Mouse (Mus musculus): ENCODE results near the gene Atp6v1g3.

Atp6v1g3 gene

GRCm38 (mm10) chr1:138288721-138289120 is 15.2 kb downstream of the Atp6v1g3 start:
- DNase-seq (ENCODE audit: low read depth, low spot score): no peak

- DNase-seq (ENCODE audit: low read depth, low spot score): no peak
These were observed 16.2 kb downstream of the Atp6v1g3 start for GRCm38 (mm10) chr1:138289455-138290425.

GRCm38 (mm10) chr1:138291463-138291862 is 17.9 kb downstream of the Atp6v1g3 start:
- no peak for DNase-seq (ENCODE audit: low read depth, low spot score)

- DNase-seq (ENCODE audit: low read depth, low spot score): no peak
These were observed 20.9 kb downstream of the Atp6v1g3 start for GRCm38 (mm10) chr1:138294487-138294886.

- DNase-seq (ENCODE audit: low read depth, low spot score): no peak
These were observed 24.6 kb downstream of the Atp6v1g3 start for GRCm38 (mm10) chr1:138298156-138298555.

DNA sequence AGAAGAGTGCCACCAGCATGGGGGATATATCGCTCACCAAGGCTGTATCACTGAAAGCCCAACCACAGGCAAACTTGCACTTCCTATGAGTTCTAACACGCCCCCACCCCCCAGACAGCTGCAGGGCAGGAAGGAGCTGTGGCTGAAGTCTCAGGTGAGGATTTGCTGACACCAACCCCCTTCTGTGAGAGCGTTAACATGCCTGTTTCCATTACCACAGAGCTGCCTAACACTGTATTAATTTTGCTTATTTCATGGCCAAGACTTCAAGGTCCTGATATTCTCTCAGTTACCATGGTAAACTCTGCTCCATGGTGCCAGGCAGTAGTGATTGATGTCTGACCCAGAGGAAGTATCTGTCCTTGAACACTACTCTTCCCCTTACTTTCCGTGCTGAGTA is 26.0 kb downstream of the Atp6v1g3 start:
- no peak for DNase-seq (ENCODE audit: low read depth, low spot score)

- no peak for DNase-seq (ENCODE audit: low read depth, low spot score)
These were observed 28.4 kb downstream of the Atp6v1g3 start for GRCm38 (mm10) chr1:138301920-138302319.

GRCm38 (mm10) chr1:138302756-138303155 is 29.2 kb downstream of the Atp6v1g3 start:
- DNase-seq (ENCODE audit: low read depth, low spot score): no peak

DNA sequence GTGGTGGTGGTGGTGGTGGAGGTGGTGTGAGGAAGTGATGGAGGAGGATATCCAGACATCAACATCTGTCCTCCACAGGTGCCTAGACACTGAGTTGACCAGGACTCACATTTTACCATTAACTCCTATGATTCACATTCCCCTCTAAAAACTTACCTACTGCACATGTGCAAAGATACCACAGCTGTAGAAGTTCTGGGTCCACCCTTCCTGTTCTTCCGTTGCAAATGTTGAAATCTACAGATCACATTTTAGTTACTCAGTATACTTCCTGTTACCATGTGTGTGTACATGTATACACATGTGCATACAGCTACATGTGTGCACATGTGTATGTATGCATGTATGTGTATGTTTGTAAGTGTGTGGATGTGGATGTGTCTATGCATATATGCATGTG is 29.8 kb downstream of the Atp6v1g3 start:
- DNase-seq (ENCODE audit: low read depth, low spot score): no peak

- no peak for DNase-seq (ENCODE audit: low read depth, low spot score)
These were observed 30.8 kb downstream of the Atp6v1g3 start for GRCm38 (mm10) chr1:138304141-138304915.

- DNase-seq (ENCODE audit: low read depth, low spot score): no peak
These were observed 49.1 kb downstream of the Atp6v1g3 start for GRCm38 (mm10) chr1:138322657-138323056.

DNA sequence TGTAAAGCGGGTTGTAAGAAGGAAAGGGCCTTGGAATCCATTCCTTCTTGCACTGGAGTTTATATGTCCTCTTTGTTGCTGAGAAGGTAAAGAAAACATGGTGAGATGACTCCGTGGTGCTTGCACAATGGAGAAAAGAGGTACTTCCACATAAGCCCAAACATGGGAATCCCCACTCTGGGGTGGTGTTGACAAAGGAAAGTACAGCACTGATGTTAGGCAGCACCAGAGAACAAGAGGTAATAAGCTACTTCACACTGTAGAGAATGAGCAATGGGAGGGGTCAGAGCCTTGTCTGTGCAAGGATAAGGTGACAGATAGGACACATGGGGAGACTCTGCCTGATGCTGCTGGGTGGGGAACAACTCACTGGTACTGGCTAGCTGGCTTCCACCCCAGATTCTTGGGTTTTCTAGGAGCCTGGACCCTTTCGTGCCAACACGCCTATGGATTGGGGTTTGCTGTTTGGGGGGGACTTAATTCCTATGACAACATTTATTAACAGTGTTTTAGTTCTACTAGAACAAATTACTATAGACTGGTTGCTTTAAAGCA is 49.6 kb downstream of the Atp6v1g3 start:
- DNase-seq (ENCODE audit: low read depth, low spot score): no peak

DNA sequence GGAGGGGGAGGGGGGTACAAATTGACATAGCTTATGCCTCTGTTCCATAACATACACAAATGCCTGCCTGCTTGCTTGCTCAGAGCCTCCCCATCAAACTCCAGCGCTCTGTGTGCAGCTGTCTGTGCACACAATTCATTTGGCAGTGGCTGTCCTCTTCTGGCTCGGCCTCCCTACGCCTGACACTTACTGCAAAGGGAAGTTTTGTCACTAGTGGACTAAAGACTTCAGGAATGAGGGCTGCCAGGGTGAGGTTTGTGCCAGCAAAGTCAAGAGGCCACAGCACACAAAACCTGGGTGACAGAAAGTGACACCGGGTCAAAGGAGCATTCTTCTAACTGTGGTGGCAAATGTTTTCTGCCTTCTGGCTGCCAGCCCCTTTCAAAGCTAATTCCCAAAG is 52.6 kb downstream of the Atp6v1g3 start:
- no peak for DNase-seq (ENCODE audit: low read depth, low spot score)

GRCm38 (mm10) chr1:138326566-138326965 is 53.0 kb downstream of the Atp6v1g3 start:
- no peak for DNase-seq (ENCODE audit: low read depth, low spot score)

- no peak for DNase-seq (ENCODE audit: low read depth, low spot score)
These were observed 54.1 kb downstream of the Atp6v1g3 start for GRCm38 (mm10) chr1:138327466-138328245.

DNA sequence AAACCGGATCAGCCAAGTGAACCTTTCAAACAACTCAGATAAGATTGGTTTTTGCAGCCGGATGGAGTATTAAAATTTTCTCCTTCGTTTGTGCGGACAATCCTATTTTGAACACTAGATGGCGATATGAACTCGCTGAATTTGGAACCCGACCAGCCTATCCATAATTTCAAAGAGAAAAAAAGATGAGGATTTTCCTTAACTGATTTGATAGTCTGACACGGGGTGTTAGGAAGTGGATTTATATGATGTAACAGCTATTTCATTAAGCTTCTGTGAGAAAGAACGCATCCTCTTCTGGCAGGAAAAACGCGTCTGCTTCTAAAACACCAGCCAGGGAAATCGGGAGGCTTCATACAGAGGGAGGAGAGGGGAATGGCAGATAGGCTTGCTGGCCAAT is 54.8 kb downstream of the Atp6v1g3 start:
- DNase-seq (ENCODE audit: low read depth, low spot score): peak; percentile 21

DNA sequence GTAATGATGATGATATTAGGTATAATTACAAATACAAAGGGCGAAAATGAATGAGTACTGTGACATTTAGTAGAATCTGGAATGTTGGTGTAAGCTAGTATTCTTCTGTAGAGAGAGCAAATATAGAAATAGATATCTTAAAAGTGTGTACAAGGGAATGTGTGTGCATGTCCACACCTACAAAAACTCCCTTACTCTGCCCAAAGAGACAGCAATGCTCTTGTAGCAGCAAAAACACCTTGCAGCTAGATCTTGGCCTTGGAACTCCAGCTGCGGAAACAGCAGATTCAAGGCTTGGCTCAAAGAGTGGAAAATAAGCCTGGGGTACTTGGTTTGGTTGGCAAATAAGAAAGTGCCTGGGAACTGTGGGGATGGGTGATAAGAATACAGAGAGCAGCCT is 57.0 kb downstream of the Atp6v1g3 start:
- DNase-seq (ENCODE audit: low read depth, low spot score): no peak

- DNase-seq (ENCODE audit: low read depth, low spot score): no peak
These were observed 58.1 kb downstream of the Atp6v1g3 start for GRCm38 (mm10) chr1:138331596-138331995.

DNA sequence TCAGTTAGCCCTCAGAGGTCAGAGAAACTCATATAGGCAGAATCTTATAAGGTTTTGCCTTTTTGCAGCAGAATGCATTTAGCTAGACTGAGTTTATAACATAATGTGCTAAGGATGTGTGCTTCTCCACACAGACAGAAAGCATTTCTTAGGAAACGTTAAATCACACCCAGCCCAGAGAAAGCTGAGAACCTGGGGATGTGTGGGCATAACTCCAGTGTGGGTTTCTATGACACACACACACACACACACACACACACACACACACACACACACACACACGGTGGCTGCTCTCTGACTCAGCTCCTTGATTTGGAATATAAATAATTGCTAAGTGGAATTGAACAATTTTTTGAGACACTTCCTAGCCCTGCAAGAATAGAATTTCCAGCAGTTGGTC is 61.2 kb downstream of the Atp6v1g3 start:
- no peak for DNase-seq (ENCODE audit: low read depth, low spot score)

GRCm38 (mm10) chr1:138337417-138337816 is 63.9 kb downstream of the Atp6v1g3 start:
- DNase-seq (ENCODE audit: low read depth, low spot score): no peak
